ENCODE assay signal across 22 mouse cellular contexts in genomic region chrX:152047230-152047629, GRCm38 (mm10). TPM values are rescaled to one million over a fixed set of nuclear protein-coding genes. Genes with fewer than 3 reads are reported as not detected.
A peak's percentile ranks its signal among the peaks of the same experiment; 100 is the strongest.
DNase-seq lines count a peak whose midpoint lies in the region; ATAC-seq and TF ChIP-seq lines count a peak whose summit lies in the region.
"Had no signal": no experiment of that assay in that cellular context is flagged by ENCODE, and none has a peak within 500 bp of the region (broad histone marks: within the 10 kb centered on the region; RNA-seq: fewer than 3 reads in every experiment).

No protein-coding gene starts in this region.

- H3K9ac ChIP-seq in heart, adult 2 months (ENCODE audit: low read depth, low read length): no peak overlapping the region
- H3K9ac ChIP-seq in lung, postnatal 0 days (replicated peaks; ENCODE audit: low read depth): no peak overlapping the region
- no peak overlapping the region for H3K9ac ChIP-seq in MEL (ENCODE audit: control insufficient read depth, low read depth, low read length, poor library complexity, severe bottlenecking)
- H3K9ac ChIP-seq: forebrain, embryonic 15.5 days; heart, embryonic 12.5 days; hindbrain, embryonic 14.5 days; kidney, embryonic 15.5 days; neural tube, embryonic 12.5 days had no signal

- no peak for TF ChIP-seq EP300 in heart, adult 2 months (IDR thresholded peaks at IDR 0.05; ENCODE audit: insufficient read depth, low read depth, low read length)
- TF ChIP-seq EP300 in lung, postnatal 0 days (IDR thresholded peaks at IDR 0.05): no peak
- no peak for TF ChIP-seq EP300 in MEL (IDR thresholded peaks at IDR 0.05; ENCODE audit: low read depth in 1 of 2, low read length in 2 of 2)

- no peaks in the 10 kb centered on the region for H3K36me3 ChIP-seq in heart, adult 2 months (ENCODE audit: control insufficient read depth, insufficient read depth, low read length)
- no peaks in the 10 kb centered on the region; the same call in 1 of the 2 replicates for H3K36me3 ChIP-seq in lung, postnatal 0 days (ENCODE audit: insufficient read depth, low read length)
- H3K36me3 ChIP-seq in MEL (ENCODE audit: control insufficient read depth in 1 of 2, insufficient read depth in 2 of 2, low read length in 2 of 2): peaks cover 7 to 52% of the 10 kb centered on the region in 2 experiments

- H3K4me2 ChIP-seq in lung, postnatal 0 days (replicated peaks; ENCODE audit: low read depth, low read length): no peak overlapping the region
- H3K4me2 ChIP-seq: forebrain, embryonic 15.5 days; heart, embryonic 12.5 days; hindbrain, embryonic 14.5 days; kidney, embryonic 15.5 days; neural tube, embryonic 12.5 days had no signal

- no peak for TF ChIP-seq RAD21 in MEL (IDR thresholded peaks at IDR 0.05; ENCODE audit: low read depth, low read length)

- DNase-seq in heart, adult 2 months: no peak
- DNase-seq in heart, adult 8-10 months (ENCODE audit: low spot score): no peak
- DNase-seq in lung, postnatal 0 days (ENCODE audit: low spot score): no peak
- no peak for DNase-seq in lung, postnatal 14 days
- DNase-seq in MEL (ENCODE audit: low read depth, low spot score): peak; percentile 26
- DNase-seq in c-Kit-positive CD71-positive TER-119-positive erythroid progenitor cells, embryonic 14.5 days (ENCODE audit: low spot score): no peak
- DNase-seq: adrenal gland, adult 8-10 months; cerebellum, adult 2 months; layer of hippocampus, postnatal 36 days; left cerebral cortex, postnatal 4 days; liver; lung, postnatal 10 days; right cerebral cortex, adult 18-20 months; thymus, postnatal 36 days had no signal

- peak; percentile 13; the same call in 1 of the 2 replicates for TF ChIP-seq CTCF in heart, adult 2 months (IDR thresholded peaks at IDR 0.05)
- TF ChIP-seq CTCF in lung, postnatal 0 days (IDR thresholded peaks at IDR 0.05): 0 out of 2 replicates have a peak, but pooled peaks have one; percentile 13
- TF ChIP-seq CTCF in MEL (IDR thresholded peaks at IDR 0.05 in 2 of 3, conservative IDR thresholded peaks at IDR 0.05 in 1 of 3; ENCODE audit: control insufficient read depth in 1 of 3, insufficient read depth in 1 of 3, low read depth in 2 of 3, low read length in 3 of 3, poor library complexity in 1 of 3, severe bottlenecking in 1 of 3): peak in 2 of 3 experiments; percentile 4 to 12; a peak in 1 of 6 replicates

- no peaks in the 10 kb centered on the region for H3K79me2 ChIP-seq in heart, adult 2 months (replicated peaks; ENCODE audit: control insufficient read depth, insufficient read depth, low read length)
- H3K79me2 ChIP-seq in MEL (ENCODE audit: control insufficient read depth, insufficient read depth, low read length, poor library complexity): no peaks in the 10 kb centered on the region; the same call in 1 of the 2 replicates

- no peak for TF ChIP-seq POLR2A in heart, adult 2 months (IDR thresholded peaks at IDR 0.05; ENCODE audit: insufficient read depth, low read depth, low read length)
- no peak for TF ChIP-seq POLR2A in MEL (IDR thresholded peaks at IDR 0.05; ENCODE audit: control insufficient read depth in 1 of 2, insufficient read depth in 1 of 2, low read depth in 1 of 2, low read length in 2 of 2, poor library complexity in 1 of 2)

- intact Hi-C loops in heart, adult 2 months (cut with DNase I): no loop called here

- no peak overlapping the region for H3K4me3 ChIP-seq in heart, adult 2 months
- no peak overlapping the region for H3K4me3 ChIP-seq in lung, postnatal 0 days (ENCODE audit: low read depth, low read length)
- H3K4me3 ChIP-seq in MEL (ENCODE audit: control insufficient read depth in 1 of 2, insufficient read depth in 1 of 2, low read depth in 2 of 2, low read length in 2 of 2): no peak overlapping the region
- H3K4me3 ChIP-seq: forebrain, embryonic 15.5 days; heart, embryonic 12.5 days; kidney, embryonic 15.5 days; megakaryocyte, embryonic 14.5 days; neural tube, embryonic 12.5 days had no signal

- H3K27ac ChIP-seq in heart, adult 2 months: no peak overlapping the region
- no peak overlapping the region for H3K27ac ChIP-seq in lung, postnatal 0 days (ENCODE audit: low read length)
- H3K27ac ChIP-seq in MEL (ENCODE audit: control insufficient read depth, low read depth, low read length): no peak overlapping the region
- H3K27ac ChIP-seq: forebrain, embryonic 15.5 days; hindbrain, embryonic 14.5 days; kidney, embryonic 15.5 days; neural tube, embryonic 12.5 days had no signal

- no peaks in the 10 kb centered on the region for H3K9me3 ChIP-seq in lung, postnatal 0 days (ENCODE audit: low read length)
- no peaks in the 10 kb centered on the region for H3K9me3 ChIP-seq in MEL (replicated peaks; ENCODE audit: insufficient read depth, low read length)
- H3K9me3 ChIP-seq: forebrain, embryonic 15.5 days; heart, embryonic 12.5 days; kidney, embryonic 15.5 days; megakaryocyte, embryonic 14.5 days; neural tube, embryonic 12.5 days had no signal

- no peaks in the 10 kb centered on the region for H3K27me3 ChIP-seq in heart, adult 2 months (ENCODE audit: control insufficient read depth, insufficient read depth, low read length)
- no peaks in the 10 kb centered on the region for H3K27me3 ChIP-seq in lung, postnatal 0 days (replicated peaks; ENCODE audit: insufficient read depth, low read length)
- no peaks in the 10 kb centered on the region for H3K27me3 ChIP-seq in MEL (ENCODE audit: control insufficient read depth in 1 of 2, insufficient read depth in 2 of 2, low read length in 2 of 2)
- H3K27me3 ChIP-seq: forebrain, embryonic 15.5 days had no signal

- no peak for ATAC-seq in lung, postnatal 0 days
- ATAC-seq in megakaryocyte progenitor cell, adult 5-6 weeks (replicated peaks; ENCODE audit: poor library complexity): 0 out of 2 replicates have a peak, but pooled peaks have one; percentile 20
- ATAC-seq: forebrain, embryonic 15.5 days; intestine, embryonic 16.5 days had no signal

- no peaks in the 10 kb centered on the region for H3K4me1 ChIP-seq in heart, adult 2 months (ENCODE audit: control insufficient read depth, insufficient read depth, low read length)
- H3K4me1 ChIP-seq in lung, postnatal 0 days (ENCODE audit: insufficient read depth, low read depth, low read length): no peaks in the 10 kb centered on the region
- H3K4me1 ChIP-seq in MEL (ENCODE audit: control insufficient read depth in 1 of 2, insufficient read depth in 2 of 2, low read length in 2 of 2): peaks cover 3 to 6% of the 10 kb centered on the region in 2 experiments; a peak in 3 of 4 replicates
- H3K4me1 ChIP-seq: forebrain, embryonic 15.5 days; heart, embryonic 12.5 days; kidney, embryonic 15.5 days; megakaryocyte, embryonic 14.5 days; neural tube, embryonic 12.5 days had no signal

TF ChIP-seq in MEL, 35 proteins besides CTCF, POLR2A, EP300 and RAD21:
- no peak for TF ChIP-seq JUND (IDR thresholded peaks at IDR 0.05; ENCODE audit: low read depth, low read length)

RNA-seq across cellular contexts. Expression of gene Smc1a, which starts 31.0 kb away (rescaled TPM):
- 10 to 100 TPM; 22.6 to 26.6 TPM for total RNA-seq in heart, adult 2 months (2021)
- polyA plus RNA-seq in heart, adult 2 months (2012; rRNA removed): 13.8 and 20.5 TPM in 2 replicates
- 10 to 100 TPM; 19.7 to 25.7 (median 23.6) TPM for total RNA-seq in heart, adult 8-10 months (2022)
- polyA plus RNA-seq in lung, postnatal 0 days (2015; fragmentation: Nextera tagmentation; extraction: Ambion mirVana): 44.5 and 49.3 TPM in 2 replicates
- total RNA-seq in MEL (2012; rRNA removed): 84.7 and 99.8 TPM in 2 replicates
- 100 to 1,000 TPM; 174 to 188 TPM for polyA plus RNA-seq in MEL (2012; ENCODE audit: insufficient read depth in 1 of 2, insufficient read length in 2 of 2, low read depth in 1 of 2, low replicate concordance in 2 of 2, missing spikeins in 1 of 2)
- total RNA-seq in megakaryocyte progenitor cell, adult 5-6 weeks (2015): 121 and 125 TPM in 2 replicates
- total RNA-seq in megakaryocyte progenitor cell, adult 5-6 weeks (2017): 264 and 317 TPM in 2 replicates

RNA-seq across cellular contexts. Expression of gene Ribc1, which starts 31.1 kb away (rescaled TPM):
- total RNA-seq in heart, adult 2 months (2021): under 1 TPM in 1 of 2 experiments, not detected in 1; 0.31 TPM
- polyA plus RNA-seq in heart, adult 2 months (2012; rRNA removed): 0.29 TPM in 1 of 2 replicates, not detected in the other
- total RNA-seq in heart, adult 8-10 months (2022): under 1 TPM; 0.23 to 0.75 (median 0.48) TPM
- 3.2 and 5.2 TPM in 2 replicates for polyA plus RNA-seq in lung, postnatal 0 days (2015; fragmentation: Nextera tagmentation; extraction: Ambion mirVana)
- 5.3 and 7.7 TPM in 2 replicates for total RNA-seq in MEL (2012; rRNA removed)
- polyA plus RNA-seq in MEL (2012; ENCODE audit: insufficient read depth in 1 of 2, insufficient read length in 2 of 2, low read depth in 1 of 2, low replicate concordance in 2 of 2, missing spikeins in 1 of 2): 1 to 10 TPM in 1 of 2 experiments, not detected in 1; 9.8 TPM
- total RNA-seq in megakaryocyte progenitor cell, adult 5-6 weeks (2015): 1.6 and 2.9 TPM in 2 replicates
- total RNA-seq in megakaryocyte progenitor cell, adult 5-6 weeks (2017): 3.0 and 3.3 TPM in 2 replicates

RNA-seq across cellular contexts. Expression of gene Hsd17b10, which starts 45.6 kb away (rescaled TPM):
- total RNA-seq in heart, adult 2 months (2021): 100 to 1,000 TPM; 225 to 246 TPM
- 132 and 162 TPM in 2 replicates for polyA plus RNA-seq in heart, adult 2 months (2012; rRNA removed)
- 100 to 1,000 TPM; 222 to 288 (median 242) TPM for total RNA-seq in heart, adult 8-10 months (2022)
- 119 and 125 TPM in 2 replicates for polyA plus RNA-seq in lung, postnatal 0 days (2015; fragmentation: Nextera tagmentation; extraction: Ambion mirVana)
- total RNA-seq in MEL (2012; rRNA removed): 193 and 208 TPM in 2 replicates
- polyA plus RNA-seq in MEL (2012; ENCODE audit: insufficient read depth in 1 of 2, insufficient read length in 2 of 2, low read depth in 1 of 2, low replicate concordance in 2 of 2, missing spikeins in 1 of 2): 100 to 1,000 TPM in 1 of 2 experiments, not detected in 1; 217 TPM
- 110 and 139 TPM in 2 replicates for total RNA-seq in megakaryocyte progenitor cell, adult 5-6 weeks (2015)
- total RNA-seq in megakaryocyte progenitor cell, adult 5-6 weeks (2017): 76.0 and 85.4 TPM in 2 replicates
